Mouse (Mus musculus): ENCODE data around the gene Uchl5. TPM values are rescaled to one million over a fixed set of nuclear protein-coding genes. Genes with fewer than 3 reads are reported as not detected.

Gene Uchl5
- polyA plus RNA-seq, 1 experiment from 2014 or later = 85.9 TPM

DNA sequence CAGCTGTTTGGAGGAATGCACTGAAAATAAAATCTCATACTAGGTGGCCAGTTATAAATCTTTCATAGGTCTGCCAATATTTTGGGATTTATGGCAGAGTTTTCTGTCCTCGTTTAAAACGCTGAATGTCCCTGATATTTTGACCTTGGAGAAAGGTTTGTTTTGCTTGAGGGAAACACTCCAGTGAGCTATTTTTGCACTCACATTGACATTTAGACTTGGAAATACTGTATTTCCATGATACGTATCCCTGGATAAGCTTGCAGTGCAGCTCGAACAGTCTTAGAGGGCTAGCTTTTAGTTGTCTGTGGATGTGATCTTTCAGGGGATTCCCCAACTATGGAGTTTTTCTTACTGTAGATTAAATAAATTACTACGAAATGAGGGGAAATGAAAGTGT, 78.6 kb downstream of the Uchl5 start:
- Histone ChIP-seq H3K36me3 (ENCODE audit: control insufficient read depth, insufficient read depth, low read length) (no peaks in the 10 kb centered on the region), H3K4me2 (ENCODE audit: low read depth, severe bottlenecking) (no peak overlapping the region), H3K9ac (ENCODE audit: low read length) (no peak overlapping the region), H3K27ac (replicated peaks; ENCODE audit: low read depth, low read length) (no peak overlapping the region), H3K9me3 (ENCODE audit: control insufficient read depth, low read length) (no peaks in the 10 kb centered on the region), H3K27me3 (ENCODE audit: control insufficient read depth, insufficient read depth, low read length) (no peaks in the 10 kb centered on the region), H3K4me1 (ENCODE audit: control insufficient read depth, insufficient read depth, low read length) (no peaks in the 10 kb centered on the region), H3K4me3 (ENCODE audit: low read depth, low read length) (no peak overlapping the region)
- ATAC-seq (ENCODE audit: insufficient number of reproducible peaks, low FRiP score, low TSS enrichment, low read depth) (no peak), DNase-seq (ENCODE audit: low spot score) (no peak)
- 84% methylated on average over 5 of the region's 5 CpGs for WGBS

Other genes starting within 250 kb of the Uchl5 start
- gene B3galt2, start 136.6 kb upstream of the Uchl5 start, polyA plus RNA-seq (2014; fragmentation: Nextera tagmentation; extraction: Ambion mirVana) = 0.34 and 0.40 TPM in 2 replicates
- 22.0 and 22.3 TPM in 2 replicates for gene Cdc73, start 74.4 kb upstream of the Uchl5 start, polyA plus RNA-seq (2014; fragmentation: Nextera tagmentation; extraction: Ambion mirVana)
- gene Glrx2, start 60.9 kb upstream of the Uchl5 start, polyA plus RNA-seq (2014; fragmentation: Nextera tagmentation; extraction: Ambion mirVana) = 71.1 and 79.4 TPM in 2 replicates
- 22.3 and 25.5 TPM in 2 replicates for gene Trove2, start 204 bp upstream of the Uchl5 start, polyA plus RNA-seq (2014; fragmentation: Nextera tagmentation; extraction: Ambion mirVana)
- 29.3 and 30.1 TPM in 2 replicates for gene Rgs2, start 226.9 kb downstream of the Uchl5 start, polyA plus RNA-seq (2014; fragmentation: Nextera tagmentation; extraction: Ambion mirVana)